Mouse (Mus musculus) neural tube, embryonic 12.5 days (tissue): Measurements from ENCODE around the gene P2rx7. TPM values are rescaled to one million over a fixed set of nuclear protein-coding genes. Genes with fewer than 3 reads are reported as not detected.
A peak's percentile ranks its signal among the peaks of the same experiment; 100 is the strongest.

Source experiments
- ATAC-seq: fragments of 200-750 bp; cut with Nextera tagmentation; 2 replicates; pipeline ENCODE4 v1.8.0; 2017; ENCODE audit warnings: low read depth, mild to moderate bottlenecking, moderate TSS enrichment, moderate library complexity; ENCODE audit not compliant: low FRiP score
- H3K27ac ChIP-seq: fragments of 300-500 bp; sonication (generic); 2 replicates; pipeline ENCODE4 v1.5.1; 2016
- H3K27me3 ChIP-seq: fragments of 300-500 bp; sonication (generic); replicated peaks from 2 replicates; pipeline ENCODE4 v1.6.1; 2016; ENCODE audit warnings: mild to moderate bottlenecking
- H3K36me3 ChIP-seq: fragments of 300-500 bp; sonication (generic); 2 replicates; pipeline ENCODE4 v1.6.1; 2016; ENCODE audit warnings: mild to moderate bottlenecking
- H3K4me1 ChIP-seq: fragments of 300-500 bp; sonication (generic); 2 replicates; pipeline ENCODE4 v1.6.1; 2016
- H3K4me2 ChIP-seq: fragments of 300-500 bp; sonication (generic); replicated peaks from 2 replicates; pipeline ENCODE4 v1.6.1; 2016; ENCODE audit warnings: mild to moderate bottlenecking
- H3K4me3 ChIP-seq: fragments of 300-500 bp; sonication (generic); 2 replicates; pipeline ENCODE4 v1.5.1; 2016
- H3K9ac ChIP-seq: fragments of 300-500 bp; sonication (generic); 2 replicates; pipeline ENCODE4 v1.6.1; 2016; ENCODE audit warnings: mild to moderate bottlenecking
- H3K9me3 ChIP-seq: fragments of 300-500 bp; sonication (generic); 2 replicates; pipeline ENCODE4 v1.6.1; 2016; ENCODE audit warnings: mild to moderate bottlenecking
- WGBS: fragments of 180-500 bp; shearing (Covaris S2); methylation state at CpG from one replicate; pipeline ENCODE4 v1.1.7; 2016; 5-methylcytosine and 5-hydroxymethylcytosine counted together
- polyA plus RNA-seq: library from polyadenylated mRNA; unstranded; fragments of >200 nt; fragmentation: Nextera tagmentation; extraction: Ambion mirVana; gene quantifications from 2 replicates; pipeline ENCODE4 v1.2.1, GENCODE M21; 2016

P2rx7 gene
- polyA plus RNA-seq, 1 experiment from 2014 or later: 2.8 TPM

GRCm38 (mm10) chr5:122672298-122672697, 28.6 kb downstream of the P2rx7 start:
- no peak overlapping the region for H3K4me2 ChIP-seq
- H3K9ac ChIP-seq: no peak overlapping the region
- H3K27ac ChIP-seq: no peak overlapping the region
- no peak for ATAC-seq
- H3K4me1 ChIP-seq: peaks cover 10% of the 10 kb centered on the region; the same call in 1 of the 2 replicates
- WGBS: 88% methylated on average over 5 of the region's 5 CpGs
- H3K4me3 ChIP-seq: no peak overlapping the region
- no peaks in the 10 kb centered on the region for H3K27me3 ChIP-seq
- H3K36me3 ChIP-seq: no peaks in the 10 kb centered on the region
- H3K9me3 ChIP-seq: no peaks in the 10 kb centered on the region

- 0 out of 2 replicates have a peak, but pooled peaks cover 4% of the 10 kb centered on the region for H3K4me1 ChIP-seq
- H3K27ac ChIP-seq: no peak overlapping the region
- no peak overlapping the region for H3K4me2 ChIP-seq
- WGBS: 70% methylated on average over 8 of the region's 8 CpGs
- H3K9me3 ChIP-seq: no peaks in the 10 kb centered on the region
- no peak overlapping the region for H3K4me3 ChIP-seq
- no peak for ATAC-seq
- no peaks in the 10 kb centered on the region for H3K27me3 ChIP-seq
- H3K9ac ChIP-seq: no peak overlapping the region
- no peaks in the 10 kb centered on the region for H3K36me3 ChIP-seq
These were observed 32.3 kb downstream of the P2rx7 start for GRCm38 (mm10) chr5:122676002-122676401.

- H3K27ac ChIP-seq: no peak overlapping the region
- no peaks in the 10 kb centered on the region for H3K9me3 ChIP-seq
- H3K4me3 ChIP-seq: no peak overlapping the region
- H3K36me3 ChIP-seq: no peaks in the 10 kb centered on the region
- 91% methylated on average over 9 of the region's 9 CpGs for WGBS
- no peak for ATAC-seq
- no peaks in the 10 kb centered on the region for H3K27me3 ChIP-seq
- no peak overlapping the region for H3K4me2 ChIP-seq
- 0 out of 2 replicates have a peak, but pooled peaks cover 4% of the 10 kb centered on the region for H3K4me1 ChIP-seq
- no peak overlapping the region for H3K9ac ChIP-seq
These were observed 34.3 kb downstream of the P2rx7 start for GRCm38 (mm10) chr5:122677983-122678382.

GRCm38 (mm10) chr5:122679881-122680280, 36.2 kb downstream of the P2rx7 start:
- H3K9ac ChIP-seq: no peak overlapping the region
- no peaks in the 10 kb centered on the region for H3K36me3 ChIP-seq
- no peak for ATAC-seq
- H3K9me3 ChIP-seq: no peaks in the 10 kb centered on the region
- no peak overlapping the region for H3K4me3 ChIP-seq
- H3K27ac ChIP-seq: no peak overlapping the region
- H3K27me3 ChIP-seq: no peaks in the 10 kb centered on the region
- no peak overlapping the region for H3K4me2 ChIP-seq
- WGBS: 86% methylated on average over 8 of the region's 8 CpGs
- H3K4me1 ChIP-seq: no peaks in the 10 kb centered on the region

- H3K4me2 ChIP-seq: no peak overlapping the region
- H3K4me3 ChIP-seq: no peak overlapping the region
- no peaks in the 10 kb centered on the region for H3K27me3 ChIP-seq
- no peak for ATAC-seq
- H3K9me3 ChIP-seq: no peaks in the 10 kb centered on the region
- no peak overlapping the region for H3K27ac ChIP-seq
- no peaks in the 10 kb centered on the region for H3K36me3 ChIP-seq
- 86% methylated on average over 12 of the region's 12 CpGs for WGBS
- no peaks in the 10 kb centered on the region for H3K4me1 ChIP-seq
- H3K9ac ChIP-seq: no peak overlapping the region
These were observed 37.6 kb downstream of the P2rx7 start for GRCm38 (mm10) chr5:122681276-122681675.

GRCm38 (mm10) chr5:122683926-122684325, 40.2 kb downstream of the P2rx7 start:
- H3K27me3 ChIP-seq: no peaks in the 10 kb centered on the region
- no peaks in the 10 kb centered on the region for H3K4me1 ChIP-seq
- H3K27ac ChIP-seq: no peak overlapping the region
- H3K9ac ChIP-seq: no peak overlapping the region
- no peak for ATAC-seq
- no peaks in the 10 kb centered on the region for H3K36me3 ChIP-seq
- 84% methylated on average over 10 of the region's 10 CpGs for WGBS
- no peak overlapping the region for H3K4me3 ChIP-seq
- no peaks in the 10 kb centered on the region for H3K9me3 ChIP-seq
- H3K4me2 ChIP-seq: no peak overlapping the region

- no peak overlapping the region for H3K9ac ChIP-seq
- no peak for ATAC-seq
- no peaks in the 10 kb centered on the region for H3K9me3 ChIP-seq
- H3K27me3 ChIP-seq: no peaks in the 10 kb centered on the region
- H3K36me3 ChIP-seq: no peaks in the 10 kb centered on the region
- H3K4me3 ChIP-seq: no peak overlapping the region
- H3K4me2 ChIP-seq: no peak overlapping the region
- WGBS: 94% methylated on average over 4 of the region's 4 CpGs
- no peak overlapping the region for H3K27ac ChIP-seq
- H3K4me1 ChIP-seq: 0 out of 2 replicates have a peak, but pooled peaks cover 2% of the 10 kb centered on the region
These were observed 43.7 kb downstream of the P2rx7 start for GRCm38 (mm10) chr5:122687391-122687790.

GRCm38 (mm10) chr5:122689153-122689552, 45.4 kb downstream of the P2rx7 start:
- Histone ChIP-seq H3K27ac (no peak overlapping the region), H3K9ac (no peak overlapping the region), H3K4me3 (no peak overlapping the region), H3K27me3 (no peaks in the 10 kb centered on the region), H3K4me2 (no peak overlapping the region), H3K9me3 (no peaks in the 10 kb centered on the region), H3K4me1 (peaks cover 15% of the 10 kb centered on the region; the same call in 1 of the 2 replicates), H3K36me3 (no peaks in the 10 kb centered on the region)
- ATAC-seq: no peak
- WGBS: 92% methylated on average over 7 of the region's 7 CpGs

- ATAC-seq: no peak
- H3K27ac ChIP-seq: no peak overlapping the region
- H3K36me3 ChIP-seq: no peaks in the 10 kb centered on the region
- no peaks in the 10 kb centered on the region for H3K27me3 ChIP-seq
- no peak overlapping the region for H3K4me2 ChIP-seq
- no peaks in the 10 kb centered on the region for H3K9me3 ChIP-seq
- H3K4me3 ChIP-seq: no peak overlapping the region
- H3K9ac ChIP-seq: no peak overlapping the region
- peaks cover 15% of the 10 kb centered on the region; the same call in 1 of the 2 replicates for H3K4me1 ChIP-seq
- 44% methylated on average over 6 of the region's 6 CpGs for WGBS
These were observed 46.8 kb downstream of the P2rx7 start for GRCm38 (mm10) chr5:122690486-122690885.

- no peaks in the 10 kb centered on the region for H3K9me3 ChIP-seq
- H3K36me3 ChIP-seq: no peaks in the 10 kb centered on the region
- no peak overlapping the region for H3K4me3 ChIP-seq
- no peak overlapping the region; the same call in 1 of the 2 replicates for H3K4me2 ChIP-seq
- peak overlapping the region; percentile 50; the same call in 1 of the 2 replicates for H3K27ac ChIP-seq
- WGBS: 20% methylated on average over 13 of the region's 13 CpGs
- H3K9ac ChIP-seq: no peak overlapping the region
- H3K27me3 ChIP-seq: no peaks in the 10 kb centered on the region
- peaks cover 15% of the 10 kb centered on the region; the same call in 1 of the 2 replicates for H3K4me1 ChIP-seq
- ATAC-seq: peak; percentile 88
These were observed 49.9 kb downstream of the P2rx7 start for GRCm38 (mm10) chr5:122693431-122694207.

GRCm38 (mm10) chr5:122695516-122695915, 51.8 kb downstream of the P2rx7 start:
- Histone ChIP-seq H3K9me3 (no peaks in the 10 kb centered on the region), H3K4me1 (peaks cover 15% of the 10 kb centered on the region), H3K36me3 (no peaks in the 10 kb centered on the region), H3K4me2 (no peak overlapping the region), H3K27me3 (no peaks in the 10 kb centered on the region), H3K9ac (no peak overlapping the region), H3K27ac (no peak overlapping the region), H3K4me3 (no peak overlapping the region)
- WGBS: 86% methylated on average over 8 of the region's 8 CpGs
- ATAC-seq: no peak

- Histone ChIP-seq H3K36me3 (no peaks in the 10 kb centered on the region), H3K4me2 (no peak overlapping the region), H3K27me3 (no peaks in the 10 kb centered on the region), H3K27ac (no peak overlapping the region), H3K4me1 (peaks cover 7% of the 10 kb centered on the region), H3K4me3 (no peak overlapping the region), H3K9ac (no peak overlapping the region), H3K9me3 (no peaks in the 10 kb centered on the region)
- ATAC-seq: no peak
- WGBS: 92% methylated on average over 10 of the region's 10 CpGs
These were observed 54.5 kb downstream of the P2rx7 start for GRCm38 (mm10) chr5:122698041-122698700.
